Mouse (Mus musculus): ENCODE measurements around the gene Klc1. TPM values are rescaled to one million over a fixed set of nuclear protein-coding genes. Genes with fewer than 3 reads are reported as not detected.

Gene Klc1
- polyA plus RNA-seq, 1 experiment: 252 TPM

DNA sequence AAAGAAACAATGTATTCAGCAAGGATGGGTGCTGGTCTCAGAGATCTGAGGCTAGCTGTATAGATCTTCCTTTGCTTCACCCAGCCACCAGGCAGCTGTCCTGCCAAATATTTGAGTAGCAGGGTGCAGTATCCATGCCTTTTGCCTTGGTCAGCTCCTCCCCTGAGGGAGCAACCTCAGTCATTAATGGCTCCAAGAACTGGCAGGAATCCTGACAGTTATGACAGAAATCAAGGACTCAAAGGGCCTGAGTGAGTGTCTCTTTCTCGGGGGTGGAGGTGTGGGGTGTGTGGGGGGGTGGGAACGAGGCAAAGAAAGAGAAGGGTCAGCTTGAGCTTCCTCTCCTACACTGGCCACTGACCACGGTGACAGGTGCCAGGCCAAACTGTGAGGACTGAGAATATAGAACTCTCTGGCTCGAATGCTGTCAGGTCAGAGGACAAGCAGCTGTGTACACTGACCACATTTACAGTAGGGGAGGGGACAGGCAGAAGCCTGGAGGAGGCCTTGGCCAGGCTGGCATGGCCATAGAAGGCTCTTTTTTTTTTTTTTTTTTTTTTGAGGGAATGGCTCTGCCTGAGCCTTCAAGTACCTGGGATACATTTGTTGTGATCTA lies 2.5 kb upstream of the Klc1 start:
- peak overlapping the region; percentile 69 for H3K4me2 ChIP-seq (ENCODE audit: low read depth)
- no peaks in the 10 kb centered on the region for H3K36me3 ChIP-seq (ENCODE audit: control insufficient read depth, insufficient read depth)
- H3K79me2 ChIP-seq (ENCODE audit: control insufficient read depth, insufficient read depth): peaks cover 21% of the 10 kb centered on the region
- H3K27me3 ChIP-seq (ENCODE audit: control insufficient read depth, insufficient read depth, insufficient read length): no peaks in the 10 kb centered on the region
- no peak overlapping the region for H3K4me3 ChIP-seq
- TF ChIP-seq CEBPB (IDR thresholded peaks at IDR 0.05; ENCODE audit: insufficient read depth, poor library complexity, severe bottlenecking) (no peak), TCF12 (IDR thresholded peaks at IDR 0.05; ENCODE audit: insufficient read depth, poor library complexity, severe bottlenecking) (peak; percentile 73), TCF3 (IDR thresholded peaks at IDR 0.05; ENCODE audit: insufficient read length, low read depth) (peak; percentile 26), MYOG (IDR thresholded peaks at IDR 0.05; ENCODE audit: control insufficient read depth in 1 of 3, insufficient read depth in 1 of 3, insufficient read length in 2 of 3, low read depth in 2 of 3) (peak; percentile 69 to 90 (median 80)), SRF (IDR thresholded peaks at IDR 0.05; ENCODE audit: control insufficient read depth, insufficient read length, low read depth) (peak; percentile 52), POLR2A (IDR thresholded peaks at IDR 0.05; ENCODE audit: insufficient read length, low read depth) (no peak), MAX (IDR thresholded peaks at IDR 0.05; ENCODE audit: low read depth) (no peak), REST (IDR thresholded peaks at IDR 0.05; ENCODE audit: insufficient read depth, insufficient read length) (no peak), MYOD1 (IDR thresholded peaks at IDR 0.05; ENCODE audit: control insufficient read depth in 1 of 3, insufficient read length in 2 of 3, low read depth in 2 of 3) (peak; percentile 74 to 90 (median 90)), USF1 (IDR thresholded peaks at IDR 0.05; ENCODE audit: low read depth) (no peak), E2F4 (IDR thresholded peaks at IDR 0.05; ENCODE audit: insufficient read depth) (no peak), POLR2AphosphoS2 (IDR thresholded peaks at IDR 0.05; ENCODE audit: insufficient read length, low read depth) (no peak)
- H3ac ChIP-seq (ENCODE audit: control insufficient read depth, insufficient read length): no peak overlapping the region

DNA sequence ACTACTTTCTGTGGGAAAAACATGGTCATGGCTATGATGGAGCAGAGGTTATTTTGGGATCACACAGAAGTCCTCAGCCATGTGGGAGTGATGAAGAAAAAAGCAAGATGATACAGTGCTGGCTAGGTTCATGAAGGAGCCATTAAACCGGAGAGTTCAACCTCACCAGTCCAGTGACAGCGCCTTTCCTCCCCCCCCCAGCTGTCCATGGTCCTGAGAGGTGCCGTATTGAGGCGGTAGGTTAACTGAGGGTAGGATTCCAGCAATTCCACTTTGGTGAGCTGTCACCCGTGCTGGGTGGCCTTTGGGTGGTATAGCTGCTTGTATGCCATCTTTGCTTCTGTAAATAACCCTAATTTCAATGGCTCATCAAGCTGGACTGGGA lies 2.0 kb upstream of the Klc1 start:
- TF ChIP-seq MYOG (IDR thresholded peaks at IDR 0.05; ENCODE audit: control insufficient read depth in 1 of 3, insufficient read depth in 1 of 3, insufficient read length in 2 of 3, low read depth in 2 of 3): peak in 1 of 3 experiments; percentile 78
- TF ChIP-seq REST (IDR thresholded peaks at IDR 0.05; ENCODE audit: insufficient read depth, insufficient read length): peak; percentile 87
- TF ChIP-seq TCF12 (IDR thresholded peaks at IDR 0.05; ENCODE audit: insufficient read depth, poor library complexity, severe bottlenecking): no peak
- no peak for TF ChIP-seq CEBPB (IDR thresholded peaks at IDR 0.05; ENCODE audit: insufficient read depth, poor library complexity, severe bottlenecking)
- peak; percentile 12 for TF ChIP-seq POLR2AphosphoS2 (IDR thresholded peaks at IDR 0.05; ENCODE audit: insufficient read length, low read depth)
- peak in 2 of 3 experiments; percentile 22 to 67 for TF ChIP-seq MYOD1 (IDR thresholded peaks at IDR 0.05; ENCODE audit: control insufficient read depth in 1 of 3, insufficient read length in 2 of 3, low read depth in 2 of 3)
- no peaks in the 10 kb centered on the region for H3K36me3 ChIP-seq (ENCODE audit: control insufficient read depth, insufficient read depth)

DNA sequence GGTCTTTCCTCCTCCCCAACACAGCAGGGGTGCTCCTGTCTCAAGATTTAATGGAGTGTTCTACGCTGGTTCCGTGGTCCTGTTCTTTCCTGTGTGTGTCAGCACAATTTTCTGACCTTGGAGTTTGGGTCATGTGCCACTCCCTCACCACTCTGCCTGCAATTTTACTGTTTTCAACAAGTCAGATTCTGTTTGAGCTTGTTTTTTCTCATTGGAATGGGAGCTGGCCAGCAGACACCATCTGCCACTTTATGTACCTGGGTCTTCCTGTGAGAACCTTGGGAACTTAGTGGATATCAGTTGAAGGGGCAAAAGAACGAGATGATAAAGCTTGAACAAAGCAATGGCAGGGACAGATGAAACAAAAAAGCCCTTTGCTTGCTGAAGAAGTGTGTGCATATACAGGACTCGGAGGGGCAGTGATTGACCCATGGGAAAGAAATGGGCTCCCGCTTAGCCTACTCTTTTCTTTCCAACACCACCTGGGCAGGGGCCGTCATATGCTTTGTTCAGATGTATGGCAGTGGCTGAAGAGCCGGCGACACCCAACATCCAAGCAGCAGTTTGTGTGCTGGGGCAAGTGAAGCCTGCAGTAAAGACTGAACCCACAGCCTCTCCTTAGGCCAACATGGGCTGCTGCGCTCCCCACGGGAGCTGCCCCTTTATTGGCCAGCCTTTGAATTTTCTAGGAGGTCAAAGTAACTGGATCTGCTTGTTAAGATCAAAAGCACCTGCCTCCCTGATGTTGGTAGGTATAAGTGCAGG lies 906 bp upstream of the Klc1 start:
- Histone ChIP-seq H3K4me3 (peak overlapping the region; percentile 87), H3K36me3 (ENCODE audit: control insufficient read depth, insufficient read depth) (no peaks in the 10 kb centered on the region), H3K79me2 (ENCODE audit: control insufficient read depth, insufficient read depth) (peaks cover 37% of the 10 kb centered on the region), H3K4me2 (ENCODE audit: low read depth) (peak overlapping the region; percentile 69), H3ac (ENCODE audit: control insufficient read depth, insufficient read length) (peak overlapping the region; percentile 87), H3K27me3 (ENCODE audit: control insufficient read depth, insufficient read depth, insufficient read length) (no peaks in the 10 kb centered on the region)
- no peak for TF ChIP-seq TCF12 (IDR thresholded peaks at IDR 0.05; ENCODE audit: insufficient read depth, poor library complexity, severe bottlenecking)

More for the DNA sequence above, 2.0 kb upstream of the Klc1 start:
- no peak overlapping the region for H3ac ChIP-seq (ENCODE audit: control insufficient read depth, insufficient read length)
- no peak overlapping the region for H3K4me3 ChIP-seq
- H3K79me2 ChIP-seq (ENCODE audit: control insufficient read depth, insufficient read depth): peaks cover 26% of the 10 kb centered on the region
- peak overlapping the region; percentile 69 for H3K4me2 ChIP-seq (ENCODE audit: low read depth)
- no peaks in the 10 kb centered on the region for H3K27me3 ChIP-seq (ENCODE audit: control insufficient read depth, insufficient read depth, insufficient read length)

DNA sequence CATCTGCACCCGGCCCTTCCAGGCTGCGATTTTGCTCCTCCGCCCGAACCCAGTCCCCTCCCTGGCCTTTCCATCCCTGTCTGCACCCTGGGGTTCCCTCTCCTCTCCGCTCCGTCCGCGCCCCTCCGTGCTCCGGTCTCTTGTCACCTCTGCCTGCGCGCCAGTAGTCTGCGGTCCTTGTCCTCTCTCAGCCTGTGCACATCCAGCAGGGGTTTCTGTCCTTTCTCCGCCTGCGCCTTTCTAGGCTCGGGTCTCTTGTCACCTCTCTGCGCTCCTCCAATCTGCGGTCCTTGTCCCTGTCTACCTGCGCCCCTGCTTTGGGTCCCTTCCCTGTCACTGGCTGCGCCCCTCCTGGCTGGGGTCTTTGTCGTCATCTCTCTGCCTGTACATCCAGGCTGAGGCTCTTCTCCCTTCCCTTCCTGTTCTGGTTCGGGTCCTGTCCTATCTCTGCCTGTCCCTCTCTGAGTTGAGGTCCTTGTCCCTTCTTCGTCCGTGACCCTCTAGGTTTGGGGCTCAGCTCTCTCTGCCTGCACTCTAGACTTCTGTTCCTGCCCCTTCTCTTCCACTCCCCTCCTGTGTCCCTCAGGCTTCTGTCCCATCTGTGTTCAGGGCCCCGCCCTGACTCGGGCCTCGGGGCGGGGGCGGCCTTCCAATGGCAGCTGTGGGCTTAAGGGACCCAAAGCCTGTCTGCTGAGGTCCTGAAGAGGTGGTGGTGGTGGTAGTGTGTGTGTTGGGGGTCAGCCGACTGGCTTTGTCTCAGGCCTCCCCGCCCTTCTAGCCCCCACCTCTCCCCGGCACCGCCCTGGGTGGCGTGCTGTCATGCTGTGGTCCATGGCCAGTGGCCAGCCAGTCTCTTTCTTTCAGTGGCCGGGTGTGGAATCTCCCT lies 770 bp downstream of the Klc1 start:
- no peaks in the 10 kb centered on the region for H3K27me3 ChIP-seq (ENCODE audit: control insufficient read depth, insufficient read depth, insufficient read length)

More for the DNA sequence above, 770 bp downstream of the Klc1 start:
- TF ChIP-seq TCF12 (IDR thresholded peaks at IDR 0.05; ENCODE audit: insufficient read depth, poor library complexity, severe bottlenecking) (no peak), MYOG (IDR thresholded peaks at IDR 0.05; ENCODE audit: control insufficient read depth in 1 of 3, insufficient read depth in 1 of 3, insufficient read length in 2 of 3, low read depth in 2 of 3) (peak in 2 of 3 experiments; percentile 9 to 84), CEBPB (IDR thresholded peaks at IDR 0.05; ENCODE audit: insufficient read depth, poor library complexity, severe bottlenecking) (no peak), USF1 (IDR thresholded peaks at IDR 0.05; ENCODE audit: low read depth) (no peak), REST (IDR thresholded peaks at IDR 0.05; ENCODE audit: insufficient read depth, insufficient read length) (no peak), MAX (IDR thresholded peaks at IDR 0.05; ENCODE audit: low read depth) (no peak), E2F4 (IDR thresholded peaks at IDR 0.05; ENCODE audit: insufficient read depth) (no peak), POLR2AphosphoS2 (IDR thresholded peaks at IDR 0.05; ENCODE audit: insufficient read length, low read depth) (peak; percentile 69), POLR2A (IDR thresholded peaks at IDR 0.05; ENCODE audit: insufficient read length, low read depth) (peak; percentile 68), SRF (IDR thresholded peaks at IDR 0.05; ENCODE audit: control insufficient read depth, insufficient read length, low read depth) (no peak), TCF3 (IDR thresholded peaks at IDR 0.05; ENCODE audit: insufficient read length, low read depth) (no peak), MYOD1 (IDR thresholded peaks at IDR 0.05; ENCODE audit: control insufficient read depth in 1 of 3, insufficient read length in 2 of 3, low read depth in 2 of 3) (peak in 2 of 3 experiments; percentile 7 to 64)
- peak overlapping the region; percentile 87 for H3K4me3 ChIP-seq
- peak overlapping the region; percentile 87 for H3ac ChIP-seq (ENCODE audit: control insufficient read depth, insufficient read length)
- H3K36me3 ChIP-seq (ENCODE audit: control insufficient read depth, insufficient read depth): no peaks in the 10 kb centered on the region
- H3K4me2 ChIP-seq (ENCODE audit: low read depth): peak overlapping the region; percentile 93
- peaks cover 54% of the 10 kb centered on the region for H3K79me2 ChIP-seq (ENCODE audit: control insufficient read depth, insufficient read depth)

Data from myocyte (in vitro differentiated cells).